Mouse (Mus musculus) thymus, adult 2 months (tissue): Measurements from ENCODE around the gene Lrp6. TPM values are rescaled to one million over a fixed set of nuclear protein-coding genes. Genes with fewer than 3 reads are reported as not detected.

Source experiments
- DNase-seq: peaks from one replicate; pipeline ENCODE4 v3.0.0; 2021
- H3K27ac ChIP-seq: fragments of 200-500 bp; 2 replicates; pipeline ENCODE4 v1.5.1; 2012; ENCODE audit warnings: low read length, control low read depth; ENCODE audit not compliant: control insufficient read depth, insufficient read depth
- H3K27me3 ChIP-seq: fragments of 200-500 bp; 2 replicates; pipeline ENCODE4 v1.6.1; 2012; ENCODE audit warnings: mild to moderate bottlenecking, low read length, moderate library complexity, mixed read lengths; ENCODE audit not compliant: control insufficient read depth, insufficient read depth
- H3K36me3 ChIP-seq: fragments of 200-500 bp; 2 replicates; pipeline ENCODE4 v1.6.1; 2012; ENCODE audit warnings: mild to moderate bottlenecking, low read length, moderate library complexity; ENCODE audit not compliant: control insufficient read depth, insufficient read depth
- H3K4me1 ChIP-seq: fragments of 200-500 bp; replicated peaks from 2 replicates; pipeline ENCODE4 v1.6.1; 2012; ENCODE audit warnings: low read length; ENCODE audit not compliant: control insufficient read depth, insufficient read depth
- H3K4me3 ChIP-seq: fragments of 200-500 bp; 2 replicates; pipeline ENCODE4 v1.5.1; 2012; ENCODE audit warnings: mild to moderate bottlenecking, low read length, control low read depth, moderate library complexity; ENCODE audit not compliant: control insufficient read depth, insufficient read depth
- CTCF ChIP-seq: fragments of 200-500 bp; IDR thresholded peaks from 2 replicates; pipeline ENCODE4 v1.5.1; 2012; ENCODE audit warnings: mild to moderate bottlenecking, control low read depth, low read length, moderate library complexity, borderline replicate concordance; ENCODE audit not compliant: control insufficient read depth, poor library complexity, insufficient read depth; ENCODE audit errors: extremely low read depth
- POLR2A ChIP-seq: fragments of 200-500 bp; IDR thresholded peaks from 2 replicates; pipeline ENCODE4 v1.6.1; 2012; ENCODE audit warnings: mild to moderate bottlenecking, low read length, control low read depth, moderate library complexity; ENCODE audit not compliant: control insufficient read depth, poor library complexity, insufficient read depth; ENCODE audit errors: extremely low read depth
- WGBS: fragments of 180-500 bp; shearing (Covaris S2); methylation state at CpG from one replicate; pipeline ENCODE4 v1.1.7; 2018; 5-methylcytosine and 5-hydroxymethylcytosine counted together
- polyA plus RNA-seq: library from polyadenylated mRNA; depleted of rRNA; stranded (reverse); fragments of >200 nt; gene quantifications from 2 replicates; pipeline ENCODE4 v1.2.3, GENCODE M21; 2012

The Lrp6 gene
- polyA plus RNA-seq, 1 experiment: 28.3 TPM

GRCm38 (mm10) chr6:134470857-134471256, 95.9 kb downstream of the Lrp6 start:
- no peak overlapping the region for H3K27ac ChIP-seq
- no peaks in the 10 kb centered on the region for H3K27me3 ChIP-seq
- DNase-seq: no peak
- no peak overlapping the region for H3K4me3 ChIP-seq
- no peak for TF ChIP-seq POLR2A
- 84% methylated on average over 14 of the region's 14 CpGs for WGBS
- peaks cover 22% of the 10 kb centered on the region for H3K36me3 ChIP-seq
- no peaks in the 10 kb centered on the region; the same call in 1 of the 2 replicates for H3K4me1 ChIP-seq

- Histone ChIP-seq H3K36me3 (peaks cover 33% of the 10 kb centered on the region), H3K4me3 (no peak overlapping the region), H3K4me1 (no peaks in the 10 kb centered on the region; the same call in 1 of the 2 replicates), H3K27ac (no peak overlapping the region), H3K27me3 (no peaks in the 10 kb centered on the region)
- no peak for DNase-seq
- TF ChIP-seq POLR2A (no peak), CTCF (no peak)
- 95% methylated on average over 2 of the region's 2 CpGs for WGBS
These were observed 97.5 kb downstream of the Lrp6 start for GRCm38 (mm10) chr6:134469297-134469696.

GRCm38 (mm10) chr6:134466671-134467229, 100.0 kb downstream of the Lrp6 start:
- Histone ChIP-seq H3K4me3 (no peak overlapping the region), H3K27me3 (no peaks in the 10 kb centered on the region), H3K27ac (no peak overlapping the region), H3K36me3 (peaks cover 51% of the 10 kb centered on the region), H3K4me1 (no peaks in the 10 kb centered on the region; the same call in 1 of the 2 replicates)
- DNase-seq: no peak
- TF ChIP-seq POLR2A (no peak), CTCF (no peak)
- WGBS: 96% methylated on average over 10 of the region's 10 CpGs

- TF ChIP-seq CTCF (no peak), POLR2A (no peak)
- DNase-seq: no peak
- 91% methylated on average over 6 of the region's 6 CpGs for WGBS
- Histone ChIP-seq H3K27ac (no peak overlapping the region), H3K27me3 (no peaks in the 10 kb centered on the region), H3K36me3 (peaks cover 56% of the 10 kb centered on the region), H3K4me3 (no peak overlapping the region), H3K4me1 (no peaks in the 10 kb centered on the region)
These were observed 105.6 kb downstream of the Lrp6 start for GRCm38 (mm10) chr6:134461175-134461574.

- Histone ChIP-seq H3K27me3 (no peaks in the 10 kb centered on the region), H3K4me1 (no peaks in the 10 kb centered on the region), H3K36me3 (peaks cover 59% of the 10 kb centered on the region), H3K4me3 (no peak overlapping the region), H3K27ac (no peak overlapping the region)
- TF ChIP-seq CTCF (no peak), POLR2A (no peak)
- DNase-seq: no peak
- 100% methylated on average over 1 of the region's 1 CpGs for WGBS
These were observed 108.4 kb downstream of the Lrp6 start for GRCm38 (mm10) chr6:134458376-134458775.

- Histone ChIP-seq H3K4me3 (no peak overlapping the region), H3K27ac (no peak overlapping the region), H3K27me3 (no peaks in the 10 kb centered on the region), H3K4me1 (no peaks in the 10 kb centered on the region), H3K36me3 (peaks cover 59% of the 10 kb centered on the region)
- 95% methylated on average over 1 of the region's 1 CpGs for WGBS
- peak; percentile 35 for DNase-seq
- peak; percentile 42; the same call in 1 of the 2 replicates for TF ChIP-seq CTCF
- TF ChIP-seq POLR2A: no peak
These were observed 112.7 kb downstream of the Lrp6 start for GRCm38 (mm10) chr6:134454093-134454492.

GRCm38 (mm10) chr6:134450661-134451119, 116.1 kb downstream of the Lrp6 start:
- H3K36me3 ChIP-seq: peaks cover 40% of the 10 kb centered on the region
- no peak for DNase-seq
- no peak overlapping the region for H3K4me3 ChIP-seq
- no peaks in the 10 kb centered on the region for H3K27me3 ChIP-seq
- no peaks in the 10 kb centered on the region for H3K4me1 ChIP-seq
- no peak for TF ChIP-seq POLR2A
- no peak for TF ChIP-seq CTCF
- H3K27ac ChIP-seq: no peak overlapping the region
- WGBS: 92% methylated on average over 14 of the region's 14 CpGs
